Mouse (Mus musculus): Measurements from ENCODE around the gene Kpna4.

GRCm38 (mm10) chr3:69046509-69046908 lies 80.4 kb downstream of the Kpna4 start:
- TF ChIP-seq CTCF (IDR thresholded peaks at IDR 0.05; ENCODE audit: low read depth): no peak
- peak; percentile 26; the same call in 1 of the 2 replicates for TF ChIP-seq EP300 (IDR thresholded peaks at IDR 0.05; ENCODE audit: low read depth)

Data from liver, embryonic 14.5 days (tissue).